Mouse (Mus musculus) liver, embryonic 13.5 days (tissue): ENCODE results near the gene Optn. TPM values are rescaled to one million over a fixed set of nuclear protein-coding genes. Genes with fewer than 3 reads are reported as not detected.
A peak's percentile ranks its signal among the peaks of the same experiment; 100 is the strongest.
"Not testable (repeated sequence)": the region's sequence is repeated elsewhere in the genome, so short reads cannot be mapped to it uniquely, and the experiment has no call there.

Experiments used
- ATAC-seq: fragments of 200-750 bp; cut with Nextera tagmentation; 2 replicates; pipeline ENCODE4 v1.8.0; 2017; ENCODE audit warnings: low read depth, mild to moderate bottlenecking, moderate number of reproducible peaks, moderate library complexity
- DNase-seq: peaks from one replicate; pipeline ENCODE4 v3.0.0; 2022
- H3K27ac ChIP-seq: fragments of 300-500 bp; sonication (generic); 2 replicates; pipeline ENCODE4 v1.5.1; 2015; ENCODE audit warnings: moderate library complexity, mild to moderate bottlenecking, inconsistent platforms
- H3K27me3 ChIP-seq: fragments of 300-500 bp; sonication (generic); 2 replicates; pipeline ENCODE4 v1.6.1; 2015; ENCODE audit warnings: mild to moderate bottlenecking, inconsistent platforms
- H3K36me3 ChIP-seq: fragments of 300-500 bp; sonication (generic); 2 replicates; pipeline ENCODE4 v1.6.1; 2015; ENCODE audit warnings: mild to moderate bottlenecking, inconsistent platforms
- H3K4me1 ChIP-seq: fragments of 300-500 bp; sonication (generic); replicated peaks from 2 replicates; pipeline ENCODE4 v1.6.1; 2015; ENCODE audit warnings: inconsistent platforms
- H3K4me2 ChIP-seq: fragments of 300-500 bp; sonication (generic); 2 replicates; pipeline ENCODE4 v1.6.1; 2015; ENCODE audit warnings: inconsistent platforms, mild to moderate bottlenecking, moderate library complexity
- H3K4me3 ChIP-seq: fragments of 300-500 bp; sonication (generic); replicated peaks from 2 replicates; pipeline ENCODE4 v1.5.1; 2015; ENCODE audit warnings: mild to moderate bottlenecking, inconsistent platforms
- H3K9ac ChIP-seq: fragments of 300-500 bp; sonication (generic); 2 replicates; pipeline ENCODE4 v1.6.1; 2015; ENCODE audit warnings: mild to moderate bottlenecking, inconsistent platforms
- H3K9me3 ChIP-seq: fragments of 300-500 bp; sonication (generic); replicated peaks from 2 replicates; pipeline ENCODE4 v1.6.1; 2016; ENCODE audit warnings: inconsistent platforms
- WGBS: fragments of 180-500 bp; shearing (Covaris S2); methylation state at CpG from one replicate; pipeline ENCODE4 v1.1.7; 2015; ENCODE audit not compliant: insufficient replicate concordance; 5-methylcytosine and 5-hydroxymethylcytosine counted together
- polyA plus RNA-seq: library from polyadenylated mRNA; unstranded; fragments of >200 nt; fragmentation: Nextera tagmentation; extraction: Ambion mirVana; gene quantifications from 2 replicates; pipeline ENCODE4 v1.2.1, GENCODE M21; 2015

Optn gene
- polyA plus RNA-seq: 15.2 and 18.4 TPM in 2 replicates

GRCm38 (mm10) chr2:5063299-5064205, at the start of gene Optn:
Optn (minus strand) TSS chr2:5064051.
- H3K27me3 ChIP-seq: no peaks in the 10 kb centered on the region
- peak within 1 kb of the TSS; percentile 75 for H3K4me3 ChIP-seq
- peak; percentile 85 for DNase-seq
- peak; percentile 84 for ATAC-seq
- H3K4me2 ChIP-seq: peak within 1 kb of the TSS; percentile 87
- peaks cover 50% of the 10 kb centered on the region for H3K4me1 ChIP-seq
- peak within 1 kb of the TSS; percentile 86 for H3K27ac ChIP-seq
- 1% methylated on average over 63 of the region's 63 CpGs for WGBS
- H3K36me3 ChIP-seq: peaks cover 4% of the 10 kb centered on the region; the same call in 1 of the 2 replicates
- peak within 1 kb of the TSS; percentile 84 for H3K9ac ChIP-seq
- no peaks in the 10 kb centered on the region for H3K9me3 ChIP-seq

GRCm38 (mm10) chr2:5112785-5113291, 49.0 kb upstream of the Optn start:
- H3K27me3 ChIP-seq: no peaks in the 10 kb centered on the region
- ATAC-seq (no peak), DNase-seq (no peak)
- H3K4me1 ChIP-seq: no peaks in the 10 kb centered on the region
- no peaks in the 10 kb centered on the region for H3K36me3 ChIP-seq
- H3K4me2 ChIP-seq: no peak overlapping the region
- H3K9me3 ChIP-seq: no peaks in the 10 kb centered on the region
- 28% methylated on average over 8 of the region's 8 CpGs for WGBS
- H3K4me3 ChIP-seq: no peak overlapping the region
- H3K9ac ChIP-seq: no peak overlapping the region
- H3K27ac ChIP-seq: peak overlapping the region; percentile 18; the same call in 1 of the 2 replicates

- H3K36me3 ChIP-seq: no peaks in the 10 kb centered on the region
- no peak for DNase-seq
- 32% methylated on average over 1 of the region's 1 CpGs for WGBS
- H3K27me3 ChIP-seq: peaks cover 8% of the 10 kb centered on the region
- no peak for ATAC-seq
- H3K27ac ChIP-seq: no peak overlapping the region
- H3K4me1 ChIP-seq: 0 out of 2 replicates have a peak, but pooled peaks cover 3% of the 10 kb centered on the region
- H3K9ac ChIP-seq: no peak overlapping the region
- no peaks in the 10 kb centered on the region for H3K9me3 ChIP-seq
- H3K4me2 ChIP-seq: no peak overlapping the region
- H3K4me3 ChIP-seq: no peak overlapping the region
These were observed 39.0 kb upstream of the Optn start for GRCm38 (mm10) chr2:5102891-5103290.

GRCm38 (mm10) chr2:5101743-5102245, 37.9 kb upstream of the Optn start:
- H3K9ac ChIP-seq: no peak overlapping the region
- H3K4me2 ChIP-seq: no peak overlapping the region
- no peaks in the 10 kb centered on the region for H3K36me3 ChIP-seq
- no peak overlapping the region for H3K27ac ChIP-seq
- WGBS: 74% methylated on average over 10 of the region's 10 CpGs
- no peak overlapping the region for H3K4me3 ChIP-seq
- H3K9me3 ChIP-seq: no peaks in the 10 kb centered on the region
- no peak for DNase-seq
- H3K27me3 ChIP-seq: peaks cover 18% of the 10 kb centered on the region
- H3K4me1 ChIP-seq: 0 out of 2 replicates have a peak, but pooled peaks cover 4% of the 10 kb centered on the region
- ATAC-seq: no peak

GRCm38 (mm10) chr2:5099176-5099575, 35.3 kb upstream of the Optn start:
- 66% methylated on average over 6 of the region's 6 CpGs for WGBS
- Histone ChIP-seq H3K27me3 (peaks cover 25% of the 10 kb centered on the region), H3K4me1 (0 out of 2 replicates have a peak, but pooled peaks cover 4% of the 10 kb centered on the region), H3K9ac (no peak overlapping the region), H3K36me3 (no peaks in the 10 kb centered on the region), H3K4me3 (no peak overlapping the region), H3K27ac (no peak overlapping the region), H3K4me2 (no peak overlapping the region), H3K9me3 (no peaks in the 10 kb centered on the region)
- DNase-seq: no peak
- no peak for ATAC-seq

GRCm38 (mm10) chr2:5097786-5098445, 34.1 kb upstream of the Optn start:
- no peak overlapping the region for H3K27ac ChIP-seq
- H3K4me2 ChIP-seq: peak overlapping the region; percentile 30
- DNase-seq (no peak), ATAC-seq (no peak)
- no peaks in the 10 kb centered on the region for H3K9me3 ChIP-seq
- WGBS: 8% methylated on average over 20 of the region's 20 CpGs
- H3K4me1 ChIP-seq: 0 out of 2 replicates have a peak, but pooled peaks cover 4% of the 10 kb centered on the region
- peaks cover 25% of the 10 kb centered on the region for H3K27me3 ChIP-seq
- H3K9ac ChIP-seq: no peak overlapping the region
- H3K4me3 ChIP-seq: no peak overlapping the region
- H3K36me3 ChIP-seq: no peaks in the 10 kb centered on the region

GRCm38 (mm10) chr2:5095316-5095715, 31.5 kb upstream of the Optn start:
- ATAC-seq (no peak), DNase-seq (no peak)
- WGBS: 29% methylated on average over 1 of the region's 1 CpGs
- H3K36me3 ChIP-seq: no peaks in the 10 kb centered on the region
- H3K9ac ChIP-seq: no peak overlapping the region
- H3K27me3 ChIP-seq: peaks cover 25% of the 10 kb centered on the region
- no peak overlapping the region for H3K4me3 ChIP-seq
- no peak overlapping the region for H3K27ac ChIP-seq
- H3K4me2 ChIP-seq: no peak overlapping the region
- 0 out of 2 replicates have a peak, but pooled peaks cover 4% of the 10 kb centered on the region for H3K4me1 ChIP-seq
- no peaks in the 10 kb centered on the region for H3K9me3 ChIP-seq

- H3K27me3 ChIP-seq: peaks cover 25% of the 10 kb centered on the region
- H3K4me2 ChIP-seq: no peak overlapping the region
- ATAC-seq (no peak), DNase-seq (no peak)
- 75% methylated on average over 5 of the region's 5 CpGs for WGBS
- no peaks in the 10 kb centered on the region for H3K36me3 ChIP-seq
- no peaks in the 10 kb centered on the region for H3K9me3 ChIP-seq
- H3K4me3 ChIP-seq: no peak overlapping the region
- no peak overlapping the region for H3K9ac ChIP-seq
- 0 out of 2 replicates have a peak, but pooled peaks cover 4% of the 10 kb centered on the region for H3K4me1 ChIP-seq
- H3K27ac ChIP-seq: no peak overlapping the region
These were observed 31.0 kb upstream of the Optn start for GRCm38 (mm10) chr2:5094876-5095275.

GRCm38 (mm10) chr2:5090385-5090784, 26.5 kb upstream of the Optn start:
- not testable (repeated sequence) for H3K9ac ChIP-seq, H3K27me3 ChIP-seq, ATAC-seq, H3K4me2 ChIP-seq, H3K36me3 ChIP-seq, H3K4me1 ChIP-seq, H3K9me3 ChIP-seq, H3K4me3 ChIP-seq, DNase-seq, H3K27ac ChIP-seq
- 58% methylated on average over 4 of the region's 4 CpGs for WGBS

- no peaks in the 10 kb centered on the region for H3K36me3 ChIP-seq
- H3K27ac ChIP-seq: no peak overlapping the region
- no peak overlapping the region for H3K9ac ChIP-seq
- no peak for ATAC-seq
- no peak overlapping the region for H3K4me3 ChIP-seq
- no peaks in the 10 kb centered on the region for H3K27me3 ChIP-seq
- H3K4me2 ChIP-seq: no peak overlapping the region
- no peak for DNase-seq
- H3K9me3 ChIP-seq: no peaks in the 10 kb centered on the region
- 81% methylated on average over 3 of the region's 3 CpGs for WGBS
- H3K4me1 ChIP-seq: no peaks in the 10 kb centered on the region
These were observed 23.8 kb upstream of the Optn start for GRCm38 (mm10) chr2:5087667-5088066.

GRCm38 (mm10) chr2:5083739-5084138, 19.9 kb upstream of the Optn start:
- Histone ChIP-seq H3K4me3 (no peak overlapping the region), H3K4me2 (no peak overlapping the region), H3K27ac (no peak overlapping the region), H3K9me3 (no peaks in the 10 kb centered on the region), H3K4me1 (peaks cover 19% of the 10 kb centered on the region), H3K36me3 (no peaks in the 10 kb centered on the region), H3K27me3 (no peaks in the 10 kb centered on the region), H3K9ac (no peak overlapping the region)
- 78% methylated on average over 7 of the region's 7 CpGs for WGBS
- DNase-seq (no peak), ATAC-seq (no peak)
